Mouse (Mus musculus): ENCODE data around the gene Rab15.

- no peak for TF ChIP-seq MAX (IDR thresholded peaks at IDR 0.05)
- TF ChIP-seq CTCF (IDR thresholded peaks at IDR 0.05; ENCODE audit: control insufficient read depth, insufficient read depth, insufficient read length): no peak
- no peak for TF ChIP-seq MYOD1 (IDR thresholded peaks at IDR 0.05; ENCODE audit: control insufficient read depth, insufficient read length, low read depth)
- no peak for TF ChIP-seq FOSL1 (IDR thresholded peaks at IDR 0.05; ENCODE audit: insufficient read depth, low read length, poor library complexity, severe bottlenecking)
Observed at GRCm38 (mm10) chr12:76818908-76819307, 3.8 kb downstream of the Rab15 start.
